Mouse (Mus musculus) testis, adult 2 months (tissue): ENCODE data around the gene Alg6.

Experiments
- CTCF ChIP-seq: fragments of 200-500 bp; IDR thresholded peaks from 2 replicates; pipeline ENCODE4 v1.5.1; 2012; ENCODE audit warnings: low read depth, mild to moderate bottlenecking, inconsistent platforms, low read length, moderate library complexity; ENCODE audit not compliant: control insufficient read depth, insufficient read depth, insufficient replicate concordance
- POLR2A ChIP-seq: fragments of 200-500 bp; IDR thresholded peaks from 2 replicates; pipeline ENCODE4 v1.6.1; 2012; ENCODE audit warnings: low read depth, mild to moderate bottlenecking, inconsistent platforms, low read length, moderate library complexity; ENCODE audit not compliant: control insufficient read depth

GRCm38 (mm10) chr4:99766303-99766702, 50.8 kb downstream of the Alg6 start:
- TF ChIP-seq CTCF (no peak), POLR2A (no peak)
